Mouse (Mus musculus) MEL (cell line): ENCODE data around the gene Mvb12a. TPM values are rescaled to one million over a fixed set of nuclear protein-coding genes. Genes with fewer than 3 reads are reported as not detected.

Source experiments
- DNase-seq: peaks from one replicate; pipeline ENCODE4 v3.0.0; 2011; ENCODE audit warnings: low read depth, low spot score
- H3K27ac ChIP-seq: 2 replicates; pipeline ENCODE4 v1.5.1; 2012; ENCODE audit warnings: low read depth, mild to moderate bottlenecking, control low read depth, low read length, moderate library complexity; ENCODE audit not compliant: control insufficient read depth
- H3K27me3 ChIP-seq, 2 experiments: fragments of 150-350 bp in 1 of 2; sonication (generic) in 1 of 2; 2 replicates each; pipeline ENCODE4 v1.6.1; 2012; ENCODE audit warnings: low read length in 2 of 2, mild to moderate bottlenecking in 2 of 2, improper control_type of control experiment in 1 of 2, moderate library complexity in 1 of 2; ENCODE audit not compliant: insufficient read depth in 2 of 2, control insufficient read depth in 1 of 2
- H3K36me3 ChIP-seq, 2 experiments: 2 replicates each; pipeline ENCODE4 v1.6.1; 2012 to 2014; ENCODE audit warnings: low read length in 2 of 2, improper control_type of control experiment in 1 of 2, inconsistent platforms in 1 of 2, mild to moderate bottlenecking in 1 of 2; ENCODE audit not compliant: insufficient read depth in 2 of 2, control insufficient read depth in 1 of 2
- H3K4me1 ChIP-seq, 2 experiments: fragments of 150-350 bp in 1 of 2; sonication (generic) in 1 of 2; 2 replicates each; pipeline ENCODE4 v1.6.1; 2012; ENCODE audit warnings: low read length in 2 of 2, improper control_type of control experiment in 1 of 2, mild to moderate bottlenecking in 1 of 2; ENCODE audit not compliant: insufficient read depth in 2 of 2, control insufficient read depth in 1 of 2
- H3K4me3 ChIP-seq, 2 experiments: fragments of 150-350 bp in 1 of 2; sonication (generic) in 1 of 2; 2 replicates each; pipeline ENCODE4 v1.5.1; 2012; ENCODE audit warnings: low read depth in 2 of 2, low read length in 2 of 2, mild to moderate bottlenecking in 2 of 2, moderate library complexity in 2 of 2, control low read depth in 1 of 2, improper control_type of control experiment in 1 of 2; ENCODE audit not compliant: control insufficient read depth in 1 of 2, insufficient read depth in 1 of 2
- H3K79me2 ChIP-seq: 2 replicates; pipeline ENCODE4 v1.6.1; 2012; ENCODE audit warnings: mild to moderate bottlenecking, low read length, moderate library complexity; ENCODE audit not compliant: control insufficient read depth, poor library complexity, insufficient read depth
- H3K9ac ChIP-seq: 2 replicates; pipeline ENCODE4 v1.6.1; 2012; ENCODE audit warnings: low read depth, mild to moderate bottlenecking, control low read depth, low read length, moderate library complexity; ENCODE audit not compliant: control insufficient read depth, poor library complexity, severe bottlenecking
- H3K9me3 ChIP-seq: fragments of 150-350 bp; sonication (generic); replicated peaks from 2 replicates; pipeline ENCODE4 v1.6.1; 2012; ENCODE audit warnings: mild to moderate bottlenecking, low read length, improper control_type of control experiment, moderate library complexity; ENCODE audit not compliant: insufficient read depth
- CTCF ChIP-seq, 3 experiments: IDR thresholded peaks in 2 of 3; conservative IDR thresholded peaks in 1 of 3; 2 replicates each; pipeline ENCODE4 v1.5.1; 2011 to 2012; ENCODE audit warnings: low read length in 3 of 3, low read depth in 2 of 3, mild to moderate bottlenecking in 2 of 3, improper control_type of control experiment in 1 of 3, inconsistent platforms in 1 of 3, mixed read lengths in 1 of 3, moderate library complexity in 1 of 3; ENCODE audit not compliant: control insufficient read depth in 1 of 3, insufficient read depth in 1 of 3, poor library complexity in 1 of 3, severe bottlenecking in 1 of 3
- E2F4 ChIP-seq: IDR thresholded peaks from 2 replicates; pipeline ENCODE4 v1.6.1; 2011; ENCODE audit warnings: low read depth, low read length, improper control_type of control experiment, borderline replicate concordance
- ETS1 ChIP-seq: IDR thresholded peaks from 2 replicates; pipeline ENCODE4 v1.6.1; 2012; ENCODE audit warnings: low read depth, mild to moderate bottlenecking, inconsistent platforms, low read length, improper control_type of control experiment, moderate library complexity
- GABPA ChIP-seq: IDR thresholded peaks from 2 replicates; pipeline ENCODE4 v1.6.1; 2012; ENCODE audit warnings: low read depth, mild to moderate bottlenecking, inconsistent platforms, low read length, improper control_type of control experiment, moderate library complexity
- HCFC1 ChIP-seq: IDR thresholded peaks from 2 replicates; pipeline ENCODE4 v1.6.1; 2012; ENCODE audit warnings: low read depth, mild to moderate bottlenecking, inconsistent platforms, low read length, improper control_type of control experiment, moderate library complexity
- JUND ChIP-seq: IDR thresholded peaks from 2 replicates; pipeline ENCODE4 v1.6.1; 2011; ENCODE audit warnings: low read depth, mild to moderate bottlenecking, improper control_type of control experiment, low read length
- KAT2A ChIP-seq: conservative IDR thresholded peaks from 2 replicates; pipeline ENCODE4 v1.6.1; 2012; ENCODE audit warnings: low read depth, low read length, improper control_type of control experiment, inconsistent platforms
- MAZ ChIP-seq: IDR thresholded peaks from 2 replicates; pipeline ENCODE4 v1.6.1; 2012; ENCODE audit warnings: low read depth, mild to moderate bottlenecking, inconsistent platforms, low read length, improper control_type of control experiment
- MEF2A ChIP-seq: IDR thresholded peaks from 2 replicates; pipeline ENCODE4 v1.6.1; 2014; ENCODE audit warnings: low read depth, mild to moderate bottlenecking, inconsistent platforms, low read length, improper control_type of control experiment; ENCODE audit not compliant: poor library complexity, insufficient replicate concordance, severe bottlenecking; ENCODE audit errors: extremely low read depth
- MXI1 ChIP-seq: IDR thresholded peaks from 2 replicates; pipeline ENCODE4 v1.6.1; 2011; ENCODE audit warnings: mild to moderate bottlenecking, low read depth, low read length, improper control_type of control experiment
- MYC ChIP-seq: IDR thresholded peaks from 2 replicates; pipeline ENCODE4 v1.6.1; 2011; ENCODE audit warnings: low read depth, mild to moderate bottlenecking, low read length, improper control_type of control experiment, moderate library complexity
- POLR2AphosphoS2 ChIP-seq: IDR thresholded peaks from 2 replicates; pipeline ENCODE4 v1.6.1; 2011; ENCODE audit warnings: low read length, improper control_type of control experiment
- POLR2AphosphoS5 ChIP-seq: IDR thresholded peaks from 2 replicates; pipeline ENCODE4 v1.6.1; 2012; ENCODE audit warnings: low read depth, borderline replicate concordance, mild to moderate bottlenecking, inconsistent platforms, low read length, moderate library complexity, mixed read lengths
- RCOR1 ChIP-seq: IDR thresholded peaks from 2 replicates; pipeline ENCODE4 v1.6.1; 2012; ENCODE audit warnings: low read depth, mild to moderate bottlenecking, inconsistent platforms, low read length, improper control_type of control experiment
- SMC3 ChIP-seq: IDR thresholded peaks from 2 replicates; pipeline ENCODE4 v1.6.1; 2011; ENCODE audit warnings: low read depth, low read length, improper control_type of control experiment
- TCF12 ChIP-seq: IDR thresholded peaks from 2 replicates; pipeline ENCODE4 v1.6.1; 2014; ENCODE audit warnings: low read depth, mild to moderate bottlenecking, inconsistent platforms, low read length, improper control_type of control experiment, moderate library complexity
- UBTF ChIP-seq: IDR thresholded peaks from 2 replicates; pipeline ENCODE4 v1.6.1; 2012; ENCODE audit warnings: low read depth, mild to moderate bottlenecking, inconsistent platforms, low read length, improper control_type of control experiment, moderate library complexity, borderline replicate concordance; ENCODE audit not compliant: insufficient read depth
- ZKSCAN1 ChIP-seq: IDR thresholded peaks from 2 replicates; pipeline ENCODE4 v1.6.1; 2012; ENCODE audit warnings: low read depth, mild to moderate bottlenecking, inconsistent platforms, low read length, improper control_type of control experiment, moderate library complexity
- ZMIZ1 ChIP-seq: IDR thresholded peaks from 2 replicates; pipeline ENCODE4 v1.6.1; 2012; ENCODE audit warnings: low read depth, mild to moderate bottlenecking, inconsistent platforms, low read length, improper control_type of control experiment, moderate library complexity
- polyA plus RNA-seq, 2 experiments: library from polyadenylated mRNA; stranded (reverse) in 1 of 2; unstranded in 1 of 2; fragments of >175 nt in 1 of 2; fragments of >200 nt in 1 of 2; gene quantifications; 2 replicates each; pipeline versions ENCODE4 v1.2.1 to v1.2.4; 2012; ENCODE audit warnings: low replicate concordance in 2 of 2, low read depth in 1 of 2; ENCODE audit not compliant: insufficient read length in 2 of 2, insufficient read depth in 1 of 2, missing spikeins in 1 of 2
- total RNA-seq: library from RNA; depleted of rRNA; stranded (reverse); fragments of 300-350 nt; gene quantifications from 2 replicates; pipeline ENCODE4 v1.2.3, GENCODE M21; 2012

Gene Mvb12a
- total and polyA plus RNA-seq, 3 experiments: 46.5 to 67.3 TPM; not detected in 1

DNA sequence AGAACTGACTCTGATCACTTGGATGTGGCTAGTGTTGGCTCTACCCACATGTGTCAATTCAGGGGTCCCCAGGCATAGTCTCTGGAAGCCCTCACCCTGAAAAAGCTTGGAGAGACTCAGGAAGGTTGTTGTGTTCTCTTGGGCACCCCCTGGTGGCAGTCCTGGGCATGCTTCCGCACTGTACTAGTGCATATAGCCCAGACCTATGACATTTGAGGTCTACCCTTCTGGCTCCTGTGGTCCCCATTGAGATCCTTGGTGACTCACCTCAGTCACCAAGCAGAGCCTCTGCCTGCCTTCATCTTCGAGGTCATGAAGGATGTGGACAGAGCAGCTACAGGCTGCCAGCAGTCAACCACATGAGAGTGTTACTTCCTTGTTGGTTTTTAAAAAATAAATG lies 44.2 kb downstream of the Mvb12a start:
- DNase-seq: peak; percentile 38
- Histone ChIP-seq H3K27me3 (no peaks in the 10 kb centered on the region), H3K4me3 (no peak overlapping the region), H3K9me3 (no peaks in the 10 kb centered on the region), H3K9ac (no peak overlapping the region), H3K79me2 (peaks cover 4% of the 10 kb centered on the region), H3K36me3 (no peaks in the 10 kb centered on the region), H3K27ac (no peak overlapping the region), H3K4me1 (0 out of 4 replicates have a peak, but pooled peaks cover 0 to 5% of the 10 kb centered on the region in 2 experiments)
- TF ChIP-seq CTCF (IDR thresholded peaks at IDR 0.05 in 2 of 3, conservative IDR thresholded peaks at IDR 0.05 in 1 of 3; ENCODE audit: control insufficient read depth in 1 of 3, insufficient read depth in 1 of 3, low read depth in 2 of 3, low read length in 3 of 3, poor library complexity in 1 of 3, severe bottlenecking in 1 of 3): peak; percentile 52 to 69 (median 54)
- no peak for TF ChIP-seq MAZ
- peak; percentile 33; the same call in 1 of the 2 replicates for TF ChIP-seq SMC3
- no peak for TF ChIP-seq KAT2A

DNA sequence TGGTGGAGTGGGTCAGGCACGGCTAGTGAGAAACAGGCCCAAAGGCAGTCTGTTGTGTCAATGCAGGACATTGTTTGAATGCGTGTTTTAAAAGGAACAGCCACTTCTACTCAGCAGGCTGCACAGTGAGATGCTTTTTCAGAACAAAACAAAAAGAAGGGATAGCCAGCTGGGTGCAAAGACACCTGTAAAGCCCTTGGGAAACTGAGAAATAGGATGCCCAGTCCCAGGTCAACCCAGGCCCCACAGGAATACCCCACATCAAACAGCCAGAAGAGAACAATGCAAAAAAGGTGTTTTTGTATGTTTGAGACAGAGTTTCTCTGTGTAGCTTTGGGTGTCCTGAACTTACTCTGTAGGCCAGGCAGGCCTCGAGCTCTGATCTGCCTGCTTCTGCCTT lies 46.0 kb downstream of the Mvb12a start:
- H3K4me1 ChIP-seq: peaks cover 2 to 13% of the 10 kb centered on the region in 2 experiments; a peak in 3 of 4 replicates
- H3K36me3 ChIP-seq: peaks cover 0 to 7% of the 10 kb centered on the region in 2 experiments; a peak in 3 of 4 replicates
- no peak for DNase-seq
- no peak overlapping the region for H3K9ac ChIP-seq
- TF ChIP-seq JUND: no peak
- no peak for TF ChIP-seq MYC
- no peak for TF ChIP-seq ZMIZ1
- peaks cover 20% of the 10 kb centered on the region for H3K79me2 ChIP-seq
- H3K9me3 ChIP-seq: no peaks in the 10 kb centered on the region
- no peaks in the 10 kb centered on the region for H3K27me3 ChIP-seq
- H3K4me3 ChIP-seq: no peak overlapping the region
- no peak overlapping the region for H3K27ac ChIP-seq

DNA sequence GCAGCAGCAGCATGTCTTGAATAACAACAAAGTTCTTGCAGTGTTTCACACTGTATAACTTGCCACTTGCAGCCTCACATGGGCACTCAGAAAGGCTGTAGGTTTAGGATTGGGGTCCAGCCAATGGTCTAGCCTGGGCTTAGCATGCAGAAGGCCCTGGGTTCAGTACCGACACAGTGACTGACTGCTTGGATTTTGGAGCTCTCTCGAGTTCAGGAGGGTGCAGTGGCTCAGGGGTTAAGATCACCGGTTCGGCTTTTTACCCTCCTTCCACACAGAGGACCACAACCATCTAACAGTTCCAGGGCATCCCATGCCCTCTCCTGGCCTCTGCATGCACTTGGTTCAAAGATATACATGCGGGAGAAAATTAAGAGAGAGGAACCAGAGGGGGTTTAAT lies 48.3 kb downstream of the Mvb12a start:
- peaks cover 21% of the 10 kb centered on the region for H3K79me2 ChIP-seq
- DNase-seq: no peak
- TF ChIP-seq E2F4: no peak
- no peak for TF ChIP-seq ZMIZ1
- no peak for TF ChIP-seq HCFC1
- TF ChIP-seq RCOR1: no peak
- TF ChIP-seq MXI1: no peak
- no peak for TF ChIP-seq GABPA
- TF ChIP-seq TCF12: no peak
- TF ChIP-seq MAZ: no peak
- no peak for TF ChIP-seq ETS1
- no peak for TF ChIP-seq ZKSCAN1
- no peak for TF ChIP-seq MEF2A
- no peak for TF ChIP-seq UBTF
- no peak for TF ChIP-seq POLR2AphosphoS2
- no peak for TF ChIP-seq POLR2AphosphoS5
- peaks cover 2 to 14% of the 10 kb centered on the region in 2 experiments; a peak in 3 of 4 replicates for H3K4me1 ChIP-seq
- peak overlapping the region; percentile 79 to 87 for H3K4me3 ChIP-seq
- no peaks in the 10 kb centered on the region for H3K27me3 ChIP-seq
- peak overlapping the region; percentile 93 for H3K27ac ChIP-seq
- H3K9me3 ChIP-seq: no peaks in the 10 kb centered on the region
- H3K9ac ChIP-seq: peak overlapping the region; percentile 89
- H3K36me3 ChIP-seq: peaks cover 0 to 7% of the 10 kb centered on the region in 2 experiments; a peak in 3 of 4 replicates
